Mouse (Mus musculus) urinary bladder, postnatal 14 days (tissue): ENCODE data around the gene Gm5538.
A peak's percentile ranks its signal among the peaks of the same experiment; 100 is the strongest.

Experiments used
- DNase-seq: peaks from one replicate; pipeline ENCODE4 v3.0.0; 2021; ENCODE audit warnings: low spot score

The Gm5538 gene

GRCm38 (mm10) chr3:59729490-59729889 is at the start of gene Gm5538:
Gene Gm5538, plus strand, starts transcription at chr3:59729790.
- DNase-seq: no peak

GRCm38 (mm10) chr3:59697391-59697790 is 32.2 kb upstream of the Gm5538 start:
- DNase-seq: no peak

GRCm38 (mm10) chr3:59702614-59703110 is 26.9 kb upstream of the Gm5538 start:
- no peak for DNase-seq

- no peak for DNase-seq
These were observed 10.3 kb downstream of the Gm5538 start for GRCm38 (mm10) chr3:59739866-59740265.

- DNase-seq: peak; percentile 6
These were observed 14.6 kb downstream of the Gm5538 start for GRCm38 (mm10) chr3:59744181-59744580.
